Mouse (Mus musculus) regulatory T cell (primary cell): Measurements from ENCODE around the gene Tmco5.

ENCODE experiments used
- in situ Hi-C: fragments of 300-600 bp; cut with MboI, MseI; formaldehyde crosslinking; loops from one replicate; pipeline ENCODE4 v1.15.1; 2025; ENCODE audit warnings: high pct_unique_total_duplicates

The Tmco5 gene

GRCm38 (mm10) chr2:116878391-116878790, at the start of gene Tmco5:
Tmco5 (plus strand) TSS chr2:116878691.
- in situ Hi-C loops: no loop called here

GRCm38 (mm10) chr2:116831863-116832262, 46.6 kb upstream of the Tmco5 start:
- in situ Hi-C loops: no loop called here

GRCm38 (mm10) chr2:116837829-116838228, 40.7 kb upstream of the Tmco5 start:
- in situ Hi-C loops: no loop called here

GRCm38 (mm10) chr2:116838538-116839197, 39.8 kb upstream of the Tmco5 start:
- in situ Hi-C loops: no loop called here

- in situ Hi-C loops: no loop called here
Measured at GRCm38 (mm10) chr2:116849980-116850636, 28.4 kb upstream of the Tmco5 start.

GRCm38 (mm10) chr2:116851356-116851755, 27.1 kb upstream of the Tmco5 start:
- in situ Hi-C loops: no loop called here

- in situ Hi-C loops: no loop called here
Measured at GRCm38 (mm10) chr2:116852249-116852648, 26.2 kb upstream of the Tmco5 start.

GRCm38 (mm10) chr2:116858703-116859102, 19.8 kb upstream of the Tmco5 start:
- in situ Hi-C loops: no loop called here

GRCm38 (mm10) chr2:116876955-116877615, 1.4 kb upstream of the Tmco5 start:
- in situ Hi-C loops: no loop called here

GRCm38 (mm10) chr2:116879730-116880129, 1.2 kb downstream of the Tmco5 start:
- in situ Hi-C loops: no loop called here

GRCm38 (mm10) chr2:116893316-116893987, 15.0 kb downstream of the Tmco5 start:
- in situ Hi-C loops: loop anchor here (5.0 to 10.0 kb wide), 2 partner anchors 339 to 551 kb away; no protein-coding TSS in a partner anchor

- in situ Hi-C loops: loop anchor here (5.0 to 10.0 kb wide), 2 partner anchors 338 to 551 kb away; no protein-coding TSS in a partner anchor
Measured at GRCm38 (mm10) chr2:116893988-116894363, 15.5 kb downstream of the Tmco5 start.

GRCm38 (mm10) chr2:116899615-116900272, 21.3 kb downstream of the Tmco5 start:
- in situ Hi-C loops: loop anchor here (5.0 to 10.0 kb wide), 2 partner anchors 278 to 545 kb away; no protein-coding TSS in a partner anchor

- in situ Hi-C loops: no loop called here
Measured at GRCm38 (mm10) chr2:116900273-116900843, 21.9 kb downstream of the Tmco5 start.

- in situ Hi-C loops: no loop called here
Measured at GRCm38 (mm10) chr2:116908268-116908667, 29.8 kb downstream of the Tmco5 start.

- in situ Hi-C loops: no loop called here
Measured at GRCm38 (mm10) chr2:116912334-116913070, 34.0 kb downstream of the Tmco5 start.

GRCm38 (mm10) chr2:116913677-116914405, 35.4 kb downstream of the Tmco5 start:
- in situ Hi-C loops: no loop called here

GRCm38 (mm10) chr2:116914636-116915035, 36.1 kb downstream of the Tmco5 start:
- in situ Hi-C loops: no loop called here

GRCm38 (mm10) chr2:116918598-116918997, 40.1 kb downstream of the Tmco5 start:
- in situ Hi-C loops: no loop called here
